21 mouse cellular contexts compared by ENCODE assay signal in genomic region chr12:73012824-73013223, GRCm38 (mm10). TPM values are rescaled to one million over a fixed set of nuclear protein-coding genes. Genes with fewer than 3 reads are reported as not detected.
DNase-seq lines count a peak whose midpoint lies in the region; ATAC-seq lines count a peak whose summit lies in the region.
"Had no signal": no experiment of that assay in that cellular context is flagged by ENCODE, and none has a peak within 500 bp of the region (broad histone marks: within the 10 kb centered on the region; RNA-seq: fewer than 3 reads in every experiment).

No protein-coding gene starts in this region.

- peak overlapping the region; percentile 30; the same call in 1 of the 2 replicates for H3K4me2 ChIP-seq in kidney, embryonic 16.5 days (replicated peaks; ENCODE audit: low read depth, low read length)
- H3K4me2 ChIP-seq in heart, embryonic 15.5 days: 0 out of 2 replicates have a peak overlapping the region, but pooled peaks have one; percentile 1
- H3K4me2 ChIP-seq: forebrain, embryonic 15.5 days; midbrain, embryonic 13.5 days; neural tube, embryonic 12.5 days had no signal

- H3K4me3 ChIP-seq in kidney, embryonic 16.5 days (ENCODE audit: low read length): no peak overlapping the region
- no peak overlapping the region for H3K4me3 ChIP-seq in heart, embryonic 15.5 days
- H3K4me3 ChIP-seq: forebrain, embryonic 15.5 days; left cerebral cortex, adult 2 months; midbrain, embryonic 13.5 days; neural tube, embryonic 12.5 days had no signal

- ATAC-seq in kidney, embryonic 16.5 days (ENCODE audit: low FRiP score, low TSS enrichment): peak; percentile 51; the same call in 1 of the 2 replicates
- no peak for ATAC-seq in heart, embryonic 15.5 days (replicated peaks; ENCODE audit: insufficient number of reproducible peaks, insufficient read depth, low FRiP score, low read depth)
- ATAC-seq: forebrain, embryonic 15.5 days; hindbrain, embryonic 16.5 days; liver, postnatal 0 days; midbrain, embryonic 13.5 days had no signal

- H3K36me3 ChIP-seq in kidney, embryonic 16.5 days (ENCODE audit: insufficient read depth, low read length): no peaks in the 10 kb centered on the region
- H3K36me3 ChIP-seq in heart, embryonic 15.5 days: no peaks in the 10 kb centered on the region
- H3K36me3 ChIP-seq: forebrain, embryonic 15.5 days; midbrain, embryonic 13.5 days; neural tube, embryonic 12.5 days had no signal

- peak; percentile 29 to 33 for DNase-seq in heart, adult 9 months (ENCODE audit: low spot score in 2 of 2)
- no peak for DNase-seq in heart, postnatal 25 days (ENCODE audit: low spot score)
- no peak for DNase-seq in kidney, adult 11 months
- DNase-seq in adipocyte (ENCODE audit: low spot score): peak; percentile 44
- DNase-seq in cerebellum, postnatal 4 days (ENCODE audit: low spot score in 2 of 2): no peak
- DNase-seq: adrenal gland, adult 2 months; cerebellum, adult 2 months; kidney, adult 9 months; layer of hippocampus, adult 9-11 months; left cerebral cortex, postnatal 4 days; liver; liver, postnatal 0 days had no signal

- H3K27me3 ChIP-seq in kidney, embryonic 16.5 days (ENCODE audit: insufficient read depth, low read length): no peaks in the 10 kb centered on the region
- H3K27me3 ChIP-seq in heart, embryonic 15.5 days: 0 out of 2 replicates have a peak, but pooled peaks cover 2% of the 10 kb centered on the region
- H3K27me3 ChIP-seq: forebrain, embryonic 15.5 days; midbrain, embryonic 13.5 days; neural tube, embryonic 12.5 days had no signal

- no peak overlapping the region for H3K9ac ChIP-seq in kidney, embryonic 16.5 days (replicated peaks; ENCODE audit: low read length)
- H3K9ac ChIP-seq in heart, embryonic 15.5 days: no peak overlapping the region
- H3K9ac ChIP-seq: forebrain, embryonic 15.5 days; liver, postnatal 0 days; midbrain, embryonic 13.5 days; neural tube, embryonic 12.5 days had no signal

- peaks cover 5% of the 10 kb centered on the region; the same call in 1 of the 2 replicates for H3K4me1 ChIP-seq in kidney, embryonic 16.5 days (ENCODE audit: insufficient read depth, low read length)
- peaks cover 6% of the 10 kb centered on the region; the same call in 1 of the 2 replicates for H3K4me1 ChIP-seq in heart, embryonic 15.5 days (replicated peaks)
- H3K4me1 ChIP-seq: forebrain, embryonic 15.5 days; midbrain, embryonic 13.5 days; neural tube, embryonic 12.5 days had no signal

- H3K9me3 ChIP-seq in kidney, embryonic 16.5 days (ENCODE audit: low read length): no peaks in the 10 kb centered on the region
- no peaks in the 10 kb centered on the region for H3K9me3 ChIP-seq in heart, embryonic 15.5 days (replicated peaks)
- H3K9me3 ChIP-seq: forebrain, embryonic 15.5 days; neural tube, embryonic 12.5 days had no signal

- WGBS in kidney, embryonic 16.5 days: 37% methylated on average over 5 of the region's 5 CpGs
- WGBS in heart, embryonic 15.5 days: 45% methylated on average over 5 of the region's 5 CpGs

- intact Hi-C loops in heart, postnatal 25 days (cut with DNase I): no loop called here

- no peak overlapping the region for H3K27ac ChIP-seq in kidney, embryonic 16.5 days (ENCODE audit: low read length)
- H3K27ac ChIP-seq in heart, embryonic 15.5 days: peak overlapping the region; percentile 45
- H3K27ac ChIP-seq: forebrain, embryonic 15.5 days; left cerebral cortex, adult 2 months; midbrain, embryonic 13.5 days; neural tube, embryonic 12.5 days; stomach, postnatal 0 days had no signal

RNA-seq across cellular contexts. Expression of gene Six1, which starts 40.9 kb away (rescaled TPM):
- 1 to 10 TPM in 1 of 2 experiments, under 1 TPM in 1; 0.81 to 1.0 TPM for total RNA-seq in heart, postnatal 25 days (2021)
- 0.47 and 0.66 TPM in 2 replicates for polyA plus RNA-seq in kidney, embryonic 16.5 days (2015; fragmentation: Nextera tagmentation; extraction: Ambion mirVana)
- polyA plus RNA-seq in heart, embryonic 15.5 days (2015; fragmentation: Nextera tagmentation; extraction: Ambion mirVana): 0.62 and 3.7 TPM in 2 replicates
- total RNA-seq: hematopoietic stem cell, adult 5-6 weeks had no signal

Comparison
In these comparisons a context has a peak if more than half of its experiments do, and no peak if none do; other contexts are left out.
1. DNase-seq: peak in heart, adult 9 months (2 of 2) and adipocyte (single experiment); none in heart, postnatal 25 days (single experiment), kidney, adult 11 months (single experiment) and cerebellum, postnatal 4 days (0 of 2).